Mouse (Mus musculus): ENCODE data around the gene Gsdme.

Gene Gsdme

GRCm38 (mm10) chr6:50244967-50245366 lies 18.7 kb downstream of the Gsdme start:
- no peak for DNase-seq (ENCODE audit: low spot score)

- no peak for DNase-seq (ENCODE audit: low spot score)
Observed at GRCm38 (mm10) chr6:50244126-50244525, 19.5 kb downstream of the Gsdme start.

GRCm38 (mm10) chr6:50240437-50240836 lies 23.2 kb downstream of the Gsdme start:
- DNase-seq (ENCODE audit: low spot score): no peak

- no peak for DNase-seq (ENCODE audit: low spot score)
Observed at GRCm38 (mm10) chr6:50239902-50240301, 23.8 kb downstream of the Gsdme start.

GRCm38 (mm10) chr6:50237963-50238362 lies 25.7 kb downstream of the Gsdme start:
- DNase-seq (ENCODE audit: low spot score): no peak

GRCm38 (mm10) chr6:50232984-50233383 lies 30.7 kb downstream of the Gsdme start:
- DNase-seq (ENCODE audit: low spot score): no peak

- DNase-seq (ENCODE audit: low spot score): no peak
Observed at GRCm38 (mm10) chr6:50231288-50231687, 32.4 kb downstream of the Gsdme start.

- no peak for DNase-seq (ENCODE audit: low spot score)
Observed at GRCm38 (mm10) chr6:50228180-50228579, 35.5 kb downstream of the Gsdme start.

GRCm38 (mm10) chr6:50225232-50225631 lies 38.4 kb downstream of the Gsdme start:
- DNase-seq (ENCODE audit: low spot score): no peak

- DNase-seq (ENCODE audit: low spot score): no peak
Observed at GRCm38 (mm10) chr6:50223606-50224005, 40.1 kb downstream of the Gsdme start.

GRCm38 (mm10) chr6:50222986-50223385 lies 40.7 kb downstream of the Gsdme start:
- DNase-seq (ENCODE audit: low spot score): no peak

- no peak for DNase-seq (ENCODE audit: low spot score)
Observed at GRCm38 (mm10) chr6:50222351-50222750, 41.3 kb downstream of the Gsdme start.

GRCm38 (mm10) chr6:50220863-50221262 lies 42.8 kb downstream of the Gsdme start:
- DNase-seq (ENCODE audit: low spot score): no peak

- no peak for DNase-seq (ENCODE audit: low spot score)
Observed at GRCm38 (mm10) chr6:50219066-50219465, 44.6 kb downstream of the Gsdme start.

GRCm38 (mm10) chr6:50218628-50219027 lies 45.0 kb downstream of the Gsdme start:
- no peak for DNase-seq (ENCODE audit: low spot score)

- DNase-seq (ENCODE audit: low spot score): no peak
Observed at GRCm38 (mm10) chr6:50215986-50216385, 47.7 kb downstream of the Gsdme start.

GRCm38 (mm10) chr6:50215373-50215745 lies 48.3 kb downstream of the Gsdme start:
- DNase-seq (ENCODE audit: low spot score): no peak

GRCm38 (mm10) chr6:50214711-50215372 lies 48.8 kb downstream of the Gsdme start:
- DNase-seq (ENCODE audit: low spot score): no peak

- DNase-seq (ENCODE audit: low spot score): no peak
Observed at GRCm38 (mm10) chr6:50205093-50205492, 58.6 kb downstream of the Gsdme start.

GRCm38 (mm10) chr6:50204356-50204755 lies 59.3 kb downstream of the Gsdme start:
- DNase-seq (ENCODE audit: low spot score): no peak

GRCm38 (mm10) chr6:50193851-50194250 lies 69.8 kb downstream of the Gsdme start:
- DNase-seq (ENCODE audit: low spot score): no peak

- DNase-seq (ENCODE audit: low spot score): no peak
Observed at GRCm38 (mm10) chr6:50192822-50193221, 70.8 kb downstream of the Gsdme start.

- no peak for DNase-seq (ENCODE audit: low spot score)
Observed at GRCm38 (mm10) chr6:50192169-50192568, 71.5 kb downstream of the Gsdme start.

- DNase-seq (ENCODE audit: low spot score): no peak
Observed at GRCm38 (mm10) chr6:50191605-50192004, 72.1 kb downstream of the Gsdme start.

All from layer of hippocampus, adult 9-10 months (tissue).